Mouse (Mus musculus): ENCODE measurements at regions not wholly inside any gene's neighbourhood (a gene's known extent, or its start where the extent isn't known, plus 50 kb on each side); places are given as distances from the start of the nearest gene placed in this dataset.

DNA sequence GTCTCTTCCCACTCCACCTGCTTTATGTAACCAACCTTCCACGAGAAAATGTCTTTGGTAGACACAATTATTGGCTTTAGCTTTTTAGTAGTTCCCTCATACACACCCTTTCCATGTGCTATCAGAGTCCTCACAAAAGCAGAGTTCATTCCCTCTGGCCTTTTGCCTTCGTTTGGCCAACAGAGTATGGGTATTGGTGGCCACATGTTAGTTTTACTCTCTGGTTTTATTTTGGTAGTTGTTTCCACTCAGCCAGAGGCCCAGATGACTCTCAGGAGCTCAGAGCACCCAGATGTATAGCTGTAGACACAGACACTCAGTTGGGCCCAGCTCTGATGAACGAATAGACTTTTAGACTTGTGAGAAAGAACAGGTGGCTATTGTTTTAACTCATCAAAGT, 286.4 kb downstream of the Pten start:
- DNase-seq (ENCODE audit: low spot score in 2 of 2), result no peak

GRCm38 (mm10) chr19:33048754-33049442, 291.6 kb downstream of the Pten start:
- DNase-seq (ENCODE audit: low spot score in 2 of 2), result no peak

GRCm38 (mm10) chr19:33053199-33053867, 296.0 kb downstream of the Pten start:
- no peak for DNase-seq (ENCODE audit: low spot score in 2 of 2)

DNA sequence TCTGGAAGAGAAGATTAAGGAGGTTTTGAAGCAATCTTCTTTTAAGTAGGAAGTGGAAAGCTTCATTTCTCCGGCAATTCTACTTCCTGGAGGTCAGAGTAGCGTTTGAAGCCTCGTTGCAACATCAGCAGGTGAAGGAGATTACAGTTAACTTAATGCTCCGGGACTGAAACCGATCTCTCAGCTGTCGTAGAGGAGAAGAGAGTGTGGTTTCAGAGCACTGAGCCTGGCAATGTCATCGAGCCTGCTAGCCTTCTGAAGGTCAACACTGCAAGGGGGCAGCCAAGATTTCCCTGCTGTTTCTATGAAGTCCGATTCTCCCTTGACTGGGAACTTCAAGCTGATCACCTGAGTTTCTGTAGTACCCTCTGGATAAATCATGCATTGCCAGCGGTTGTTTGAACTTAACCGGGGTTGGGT, 299.1 kb downstream of the Pten start:
- DNase-seq (ENCODE audit: low spot score in 2 of 2), result no peak

- no peak for DNase-seq (ENCODE audit: low spot score in 2 of 2)
Observed at GRCm38 (mm10) chr19:33061006-33061405, 303.7 kb downstream of the Pten start.

- no peak for DNase-seq (ENCODE audit: low spot score in 2 of 2)
Observed at GRCm38 (mm10) chr19:33062165-33063058, 305.1 kb downstream of the Pten start.

GRCm38 (mm10) chr19:33065274-33066200, 308.2 kb downstream of the Pten start:
- DNase-seq (ENCODE audit: low spot score in 2 of 2), result no peak

DNA sequence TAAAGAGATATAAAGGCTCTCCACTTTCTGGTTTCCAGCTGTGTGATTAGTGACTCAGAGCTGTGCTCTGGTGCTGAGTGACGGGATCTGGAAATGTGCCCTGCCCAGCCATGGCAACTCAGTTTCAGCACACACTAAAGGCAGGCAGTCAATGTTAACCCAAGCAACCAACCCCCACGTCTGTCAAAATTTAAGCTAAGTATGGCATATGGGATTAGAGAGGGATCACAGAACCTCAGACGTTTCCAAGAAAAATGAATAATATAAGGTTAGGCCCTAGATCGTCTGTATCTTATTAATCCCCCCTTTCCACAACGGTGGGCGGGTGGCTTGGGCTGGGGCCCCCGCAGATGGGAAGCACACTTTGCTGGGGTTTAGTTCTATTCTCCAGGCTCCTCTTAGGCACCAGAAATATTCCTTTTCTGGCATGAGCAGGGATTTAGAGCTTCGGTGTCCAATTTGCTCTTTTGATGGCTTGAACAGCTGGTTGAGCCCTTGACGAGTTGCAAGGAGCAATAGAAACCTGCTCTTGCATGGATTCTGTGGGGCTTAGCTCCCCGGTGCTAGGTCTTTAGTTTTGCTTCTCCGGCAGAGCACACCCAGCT, 311.2 kb downstream of the Pten start:
- DNase-seq (ENCODE audit: low spot score in 2 of 2), result no peak

DNA sequence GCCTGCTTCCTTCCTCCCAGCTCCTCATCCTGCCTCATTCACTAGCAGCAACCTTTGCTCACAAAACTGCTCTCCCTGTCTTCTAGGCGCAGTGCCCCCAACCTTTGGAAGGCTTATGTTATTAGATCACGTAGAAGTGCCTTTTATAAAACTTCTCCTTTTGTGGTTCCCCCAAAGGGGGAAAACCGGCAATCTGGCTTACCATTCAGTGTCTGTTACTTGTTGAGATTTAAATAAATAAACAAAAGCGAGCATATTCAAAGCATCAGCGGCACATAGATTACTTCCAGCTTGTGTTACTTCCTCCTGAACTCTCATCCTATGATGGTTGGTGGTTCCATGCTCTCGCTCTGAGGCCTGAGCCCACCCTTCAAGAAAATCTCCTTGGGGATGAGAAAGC, 312.5 kb downstream of the Pten start:
- DNase-seq (ENCODE audit: low spot score in 2 of 2), result no peak

DNA sequence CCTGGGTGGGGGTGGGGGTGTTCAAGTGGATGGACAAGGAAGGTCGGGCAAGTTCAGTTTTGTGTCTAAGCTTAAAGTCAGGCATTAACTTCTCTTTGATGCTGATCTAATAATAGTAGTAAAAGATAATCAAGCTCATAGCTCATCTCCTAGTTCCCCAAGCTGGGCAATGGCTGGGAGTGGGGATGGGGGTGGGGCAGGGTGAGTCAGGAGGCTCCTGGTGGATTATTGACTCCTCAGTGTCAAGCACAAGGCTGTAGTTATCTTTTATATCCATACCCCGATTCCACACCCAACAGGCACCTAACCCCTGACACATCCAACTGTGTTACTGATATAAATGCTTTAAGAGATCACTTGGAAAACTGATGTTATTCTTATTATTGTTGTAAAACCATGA, 315.0 kb downstream of the Pten start:
- no peak for DNase-seq (ENCODE audit: low spot score in 2 of 2)

DNA sequence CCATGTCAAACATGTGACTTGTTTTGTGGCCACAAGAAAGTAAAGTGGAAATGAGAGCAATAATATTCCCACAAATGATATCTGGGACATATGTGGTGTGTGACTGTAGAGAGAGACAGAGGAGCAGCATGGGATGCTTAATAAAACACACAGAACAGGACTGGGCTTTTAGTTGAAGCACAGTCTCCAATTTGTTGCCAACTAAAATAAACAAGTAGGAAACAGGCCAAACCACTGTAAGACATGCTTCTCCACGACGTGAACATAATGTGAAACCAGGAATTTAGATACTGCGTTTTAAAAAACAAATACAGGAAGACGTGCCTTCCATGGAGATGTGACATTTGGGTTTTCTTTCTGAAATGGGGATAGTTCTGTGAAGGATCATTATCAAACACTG, 317.2 kb downstream of the Rnls start:
- no peak for DNase-seq (ENCODE audit: low spot score in 2 of 2)

DNA sequence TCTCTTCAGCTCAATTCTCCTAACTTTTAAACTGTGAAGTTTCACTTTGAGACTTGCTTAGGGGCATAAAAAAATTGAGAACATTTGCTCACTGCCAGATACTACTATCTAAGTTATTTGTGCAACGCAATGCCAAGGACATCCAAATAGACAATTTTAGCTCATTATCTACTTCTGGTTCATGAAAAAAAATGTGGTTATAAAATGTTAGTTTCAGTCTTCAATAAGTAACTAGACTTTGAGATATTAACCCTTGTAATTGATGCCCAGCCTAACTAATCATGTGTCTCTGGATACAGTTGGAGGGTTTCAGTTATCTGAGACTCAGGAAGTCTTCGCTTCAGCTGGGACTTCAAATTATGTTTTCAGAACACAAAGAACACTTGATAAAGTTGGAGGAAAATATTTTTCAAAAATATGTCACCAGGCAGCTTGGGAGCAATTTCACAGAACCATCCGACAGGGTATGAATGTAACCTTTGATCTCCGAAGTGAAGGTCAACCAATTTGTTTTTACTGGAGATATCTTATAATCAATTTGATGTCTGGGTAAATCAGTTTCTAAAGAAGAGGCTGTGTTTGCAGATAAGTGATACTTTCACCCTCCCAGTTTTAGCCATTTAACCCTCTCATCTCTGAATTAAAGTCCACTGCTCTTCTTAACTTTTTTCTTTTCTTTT, 313.3 kb downstream of the Rnls start:
- no peak for DNase-seq (ENCODE audit: low spot score in 2 of 2)

DNA sequence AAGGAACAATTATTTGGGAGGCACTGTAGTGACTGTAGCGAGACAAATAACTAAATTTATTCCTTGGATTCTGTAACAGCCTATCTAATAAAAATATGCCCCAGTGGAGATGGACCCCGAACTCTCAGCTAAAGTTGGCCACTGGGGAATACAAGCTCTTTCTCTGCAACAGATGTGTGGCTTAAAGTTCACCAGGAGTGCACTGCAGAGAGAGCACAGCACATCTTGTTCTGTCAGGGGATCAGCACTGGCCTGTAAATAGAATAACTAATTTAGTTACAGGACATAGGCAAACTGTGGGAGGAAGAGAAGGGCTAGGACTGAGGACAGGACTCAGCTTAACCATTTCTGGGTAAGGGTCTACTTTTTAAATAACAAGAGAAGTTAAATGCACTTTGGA, 312.1 kb downstream of the Rnls start:
- DNase-seq (ENCODE audit: low spot score in 2 of 2), result no peak

DNA sequence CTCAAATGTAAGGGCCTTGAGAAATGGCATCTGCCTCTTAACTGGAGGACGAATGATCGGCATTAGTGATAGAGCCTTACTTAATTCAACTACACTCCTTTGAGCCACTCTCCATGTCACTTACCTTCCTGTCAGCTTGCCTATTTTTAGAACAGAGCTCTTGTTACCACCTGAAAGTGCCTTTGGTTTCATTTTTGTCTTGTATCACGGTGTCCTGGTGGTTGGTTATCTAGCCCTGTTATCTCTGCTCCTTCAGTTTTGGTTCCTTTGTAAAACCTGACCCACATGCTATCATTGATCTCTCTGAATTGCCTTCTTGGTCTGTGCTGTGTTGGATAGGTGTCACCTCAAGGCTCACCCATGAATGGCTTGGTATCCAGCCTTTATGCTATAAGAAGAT, 310.6 kb downstream of the Rnls start:
- DNase-seq (ENCODE audit: low spot score in 2 of 2), result no peak

DNA sequence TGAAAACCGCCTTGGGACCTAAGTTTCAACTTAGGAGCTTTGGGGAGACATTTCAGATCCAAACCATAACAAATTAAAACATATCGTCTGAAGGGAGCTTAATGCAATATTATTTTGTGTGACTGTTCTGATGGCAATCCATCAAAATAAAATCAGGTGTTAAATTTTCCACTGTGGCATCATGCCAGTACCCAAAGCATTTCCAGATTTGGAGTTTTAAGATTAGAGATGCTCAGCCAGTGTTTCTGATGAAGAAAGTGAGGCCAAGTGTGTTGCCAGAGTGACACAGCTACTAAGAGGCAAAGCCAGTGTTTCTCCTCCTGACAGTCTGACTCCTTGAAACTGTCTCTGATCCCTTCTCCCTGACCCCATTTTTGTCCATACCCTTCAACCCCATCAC, 308.7 kb downstream of the Rnls start:
- DNase-seq (ENCODE audit: low spot score in 2 of 2), result no peak

GRCm38 (mm10) chr19:33084683-33085082, 307.4 kb downstream of the Rnls start:
- no peak for DNase-seq (ENCODE audit: low spot score in 2 of 2)
